ENCODE assay signal across 9 mouse cellular contexts in the genomic region with DNA sequence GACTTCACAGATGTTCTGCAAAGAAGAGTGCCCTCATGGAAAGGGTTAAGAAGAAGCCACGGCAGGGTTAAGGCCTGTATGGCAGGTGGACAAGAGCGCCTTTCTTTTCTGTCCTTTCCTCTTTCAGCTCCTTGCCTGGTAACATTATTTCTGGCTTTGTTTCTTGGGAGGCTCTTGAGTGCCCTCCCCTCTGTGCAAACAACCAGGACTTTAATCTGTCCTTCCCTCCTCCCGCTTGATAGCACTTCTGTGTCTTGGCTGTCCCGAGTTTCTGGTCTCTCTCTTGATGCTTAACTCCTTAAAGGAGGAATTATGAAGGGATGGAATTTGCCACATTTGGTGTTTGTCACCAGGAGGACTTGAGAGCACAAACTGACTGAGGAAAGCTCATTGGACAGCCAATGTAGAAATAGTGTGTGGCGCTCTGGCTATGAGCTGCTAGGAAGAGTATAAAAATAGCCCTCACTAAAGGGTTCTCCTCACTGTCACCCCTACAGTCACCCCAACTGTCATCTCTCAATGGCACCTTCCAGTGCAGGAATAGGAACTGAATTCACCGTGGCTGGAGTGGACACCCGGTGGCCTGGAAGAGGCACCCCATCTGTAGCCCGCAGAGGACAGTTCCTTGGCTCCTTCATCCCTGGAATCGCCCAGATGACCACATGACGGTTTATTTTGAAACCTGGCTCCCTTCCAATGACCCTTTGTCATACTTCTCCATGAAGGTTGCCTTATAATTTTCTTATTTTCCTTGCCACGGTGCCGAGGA. TPM values are rescaled to one million over a fixed set of nuclear protein-coding genes. Genes with fewer than 3 reads are reported as not detected.
DNase-seq lines count a peak whose midpoint lies in the region; ATAC-seq and TF ChIP-seq lines count a peak whose summit lies in the region.
"Had no signal": no experiment of that assay in that cellular context is flagged by ENCODE, and none has a peak within 500 bp of the region (broad histone marks: within the 10 kb centered on the region; RNA-seq: fewer than 3 reads in every experiment).

No protein-coding gene starts in this region.

- no peaks in the 10 kb centered on the region for H3K9me3 ChIP-seq in intestine, embryonic 16.5 days (ENCODE audit: control insufficient read depth, low read length)
- H3K9me3 ChIP-seq in lung, postnatal 0 days (ENCODE audit: low read length), result no peaks in the 10 kb centered on the region

- H3K27me3 ChIP-seq in intestine, embryonic 16.5 days (replicated peaks; ENCODE audit: control insufficient read depth, insufficient read depth, low read length), result no peaks in the 10 kb centered on the region
- no peaks in the 10 kb centered on the region for H3K27me3 ChIP-seq in lung, postnatal 0 days (replicated peaks; ENCODE audit: insufficient read depth, low read length)

- DNase-seq in adrenal gland, postnatal 25 days, result peak; percentile 28
- DNase-seq in heart, adult 9 months (ENCODE audit: low spot score in 2 of 2), result peak; percentile 80 to 82
- DNase-seq in lung, postnatal 0 days (ENCODE audit: low spot score), result peak; percentile 89
- DNase-seq in frontal cortex, adult 2 months (ENCODE audit: extremely low spot score in 1 of 2, low spot score in 1 of 2), result no peak
- no peak for DNase-seq in embryo, embryonic 11 days
- DNase-seq in testis, postnatal 14 days (ENCODE audit: low spot score), result no peak
- DNase-seq in right cerebral cortex, adult 2 months (ENCODE audit: low spot score in 2 of 2), result no peak

- TF ChIP-seq CTCF in lung, postnatal 0 days (IDR thresholded peaks at IDR 0.05), result no peak

- no peak overlapping the region; the same call in 1 of the 2 replicates for H3K9ac ChIP-seq in intestine, embryonic 16.5 days (ENCODE audit: low read depth, low read length)
- H3K9ac ChIP-seq in lung, postnatal 0 days (replicated peaks; ENCODE audit: low read depth), result no peak overlapping the region

- peak; percentile 32 for ATAC-seq in intestine, embryonic 16.5 days
- ATAC-seq in lung, postnatal 0 days, result peak; percentile 92

- H3K4me3 ChIP-seq in intestine, embryonic 16.5 days (ENCODE audit: low read length), result no peak overlapping the region
- no peak overlapping the region for H3K4me3 ChIP-seq in lung, postnatal 0 days (ENCODE audit: low read depth, low read length)

- 57% methylated on average over 12 of the region's 12 CpGs for WGBS in intestine, embryonic 16.5 days
- 36% methylated on average over 12 of the region's 12 CpGs for WGBS in lung, postnatal 0 days

- peak overlapping the region; percentile 83 for H3K27ac ChIP-seq in intestine, embryonic 16.5 days (ENCODE audit: low read length)
- no peak overlapping the region for H3K27ac ChIP-seq in lung, postnatal 0 days (ENCODE audit: low read length)

- TF ChIP-seq EP300 in lung, postnatal 0 days (IDR thresholded peaks at IDR 0.05), result peak; percentile 44; the same call in 1 of the 2 replicates

- 0 out of 2 replicates have a peak overlapping the region, but pooled peaks have one; percentile 4 for H3K4me2 ChIP-seq in intestine, embryonic 16.5 days (ENCODE audit: low read depth, low read length)
- H3K4me2 ChIP-seq in lung, postnatal 0 days (replicated peaks; ENCODE audit: low read depth, low read length), result no peak overlapping the region

- H3K36me3 ChIP-seq in intestine, embryonic 16.5 days (ENCODE audit: control insufficient read depth, insufficient read depth, low read length), result no peaks in the 10 kb centered on the region
- H3K36me3 ChIP-seq in lung, postnatal 0 days (ENCODE audit: insufficient read depth, low read length), result no peaks in the 10 kb centered on the region

- peaks cover 4% of the 10 kb centered on the region; the same call in 1 of the 2 replicates for H3K4me1 ChIP-seq in intestine, embryonic 16.5 days (ENCODE audit: control insufficient read depth, insufficient read depth, low read length)
- peaks cover 2% of the 10 kb centered on the region; the same call in 1 of the 2 replicates for H3K4me1 ChIP-seq in lung, postnatal 0 days (ENCODE audit: insufficient read depth, low read depth, low read length)

RNA-seq across cellular contexts. Expression of a gene that starts 6.8 kb away (rescaled TPM):
- total RNA-seq in adrenal gland, postnatal 25 days (2021), result 269 and 271 TPM in 2 replicates
- polyA plus RNA-seq in intestine, embryonic 16.5 days (2015; fragmentation: Nextera tagmentation; extraction: Ambion mirVana), result 51.1 and 65.7 TPM in 2 replicates
- polyA plus RNA-seq in lung, postnatal 0 days (2015; fragmentation: Nextera tagmentation; extraction: Ambion mirVana), result 120 and 125 TPM in 2 replicates
- polyA plus RNA-seq in frontal cortex, adult 2 months (2012; rRNA removed), result 25.9 and 29.0 TPM in 2 replicates

RNA-seq across cellular contexts. Expression of a gene that starts 51.3 kb away (rescaled TPM):
- total RNA-seq in adrenal gland, postnatal 25 days (2021), result 0.94 and 2.8 TPM in 2 replicates
- polyA plus RNA-seq in intestine, embryonic 16.5 days (2015; fragmentation: Nextera tagmentation; extraction: Ambion mirVana), result 1.0 and 1.6 TPM in 2 replicates
- not detected in 2 replicates for polyA plus RNA-seq in lung, postnatal 0 days (2015; fragmentation: Nextera tagmentation; extraction: Ambion mirVana)
- 0.30 and 0.38 TPM in 2 replicates for polyA plus RNA-seq in frontal cortex, adult 2 months (2012; rRNA removed)
- total RNA-seq: common myeloid progenitor, adult 5-6 weeks had no signal

Comparison
In these comparisons a context has a peak if more than half of its experiments do, and no peak if none do; other contexts are left out.
1. DNase-seq: peak in adrenal gland, postnatal 25 days (single experiment), heart, adult 9 months (2 of 2) and lung, postnatal 0 days (single experiment); none in frontal cortex, adult 2 months (0 of 2), embryo, embryonic 11 days (single experiment), testis, postnatal 14 days (single experiment) and right cerebral cortex, adult 2 months (0 of 2).